Mouse (Mus musculus): ENCODE measurements around the gene Farsb. TPM values are rescaled to one million over a fixed set of nuclear protein-coding genes. Genes with fewer than 3 reads are reported as not detected.

Gene Farsb
- 140 and 142 TPM in 2 replicates for polyA plus RNA-seq (2015; fragmentation: Nextera tagmentation; extraction: Ambion mirVana)

- Histone ChIP-seq H3K4me2 (peak within 1 kb of the TSS; percentile 88), H3K36me3 (no peaks in the 10 kb centered on the region), H3K27ac (peak within 1 kb of the TSS; percentile 48), H3K4me1 (peaks cover 38% of the 10 kb centered on the region), H3K4me3 (peak within 1 kb of the TSS; percentile 96), H3K9me3 (no peaks in the 10 kb centered on the region), H3K27me3 (no peaks in the 10 kb centered on the region), H3K9ac (peak within 1 kb of the TSS; percentile 92)
- peak; percentile 92 for ATAC-seq (ENCODE audit: insufficient number of reproducible peaks, insufficient read depth, low FRiP score, low TSS enrichment, low read depth)
- under 1% methylated on average over 31 of the region's 31 CpGs for WGBS
Observed at GRCm38 (mm10) chr1:78488752-78489492, at the start of gene Farsb. Gene Farsb, minus strand, starts transcription at chr1:78488897.

GRCm38 (mm10) chr1:78538396-78538795, 49.7 kb upstream of the Farsb start:
- Histone ChIP-seq H3K4me2 (0 out of 2 replicates have a peak overlapping the region, but pooled peaks have one; percentile 68), H3K9ac (no peak overlapping the region), H3K27me3 (no peaks in the 10 kb centered on the region), H3K4me3 (no peak overlapping the region), H3K27ac (no peak overlapping the region), H3K4me1 (peaks cover 24% of the 10 kb centered on the region; the same call in 1 of the 2 replicates), H3K9me3 (no peaks in the 10 kb centered on the region), H3K36me3 (no peaks in the 10 kb centered on the region)
- 69% methylated on average over 5 of the region's 5 CpGs for WGBS
- ATAC-seq (ENCODE audit: insufficient number of reproducible peaks, insufficient read depth, low FRiP score, low TSS enrichment, low read depth) = no peak

GRCm38 (mm10) chr1:78537494-78538010, 48.9 kb upstream of the Farsb start:
- Histone ChIP-seq H3K27ac (no peak overlapping the region), H3K4me1 (peaks cover 24% of the 10 kb centered on the region; the same call in 1 of the 2 replicates), H3K4me3 (peak overlapping the region; percentile 41), H3K4me2 (peak overlapping the region; percentile 68), H3K9me3 (no peaks in the 10 kb centered on the region), H3K27me3 (no peaks in the 10 kb centered on the region), H3K36me3 (no peaks in the 10 kb centered on the region), H3K9ac (peak overlapping the region; percentile 60)
- peak; percentile 67 for ATAC-seq (ENCODE audit: insufficient number of reproducible peaks, insufficient read depth, low FRiP score, low TSS enrichment, low read depth)
- WGBS = 22% methylated on average over 16 of the region's 16 CpGs

GRCm38 (mm10) chr1:78536310-78537164, 47.8 kb upstream of the Farsb start:
- WGBS = 34% methylated on average over 19 of the region's 19 CpGs
- Histone ChIP-seq H3K4me2 (peak overlapping the region; percentile 68), H3K36me3 (no peaks in the 10 kb centered on the region), H3K27ac (no peak overlapping the region), H3K4me1 (peaks cover 24% of the 10 kb centered on the region; the same call in 1 of the 2 replicates), H3K27me3 (no peaks in the 10 kb centered on the region), H3K9ac (no peak overlapping the region), H3K4me3 (peak overlapping the region; percentile 41; the same call in 1 of the 2 replicates), H3K9me3 (no peaks in the 10 kb centered on the region)
- no peak for ATAC-seq (ENCODE audit: insufficient number of reproducible peaks, insufficient read depth, low FRiP score, low TSS enrichment, low read depth)

- Histone ChIP-seq H3K27me3 (no peaks in the 10 kb centered on the region), H3K4me3 (no peak overlapping the region), H3K36me3 (no peaks in the 10 kb centered on the region), H3K4me1 (peaks cover 20% of the 10 kb centered on the region), H3K27ac (no peak overlapping the region), H3K9me3 (no peaks in the 10 kb centered on the region), H3K4me2 (no peak overlapping the region), H3K9ac (no peak overlapping the region)
- ATAC-seq (ENCODE audit: insufficient number of reproducible peaks, insufficient read depth, low FRiP score, low TSS enrichment, low read depth) = no peak
- WGBS = 89% methylated on average over 9 of the region's 9 CpGs
Observed at GRCm38 (mm10) chr1:78534428-78535150, 45.9 kb upstream of the Farsb start.

- no peak overlapping the region for H3K4me2 ChIP-seq
- 0 out of 2 replicates have a peak, but pooled peaks have one; percentile 57 for ATAC-seq (ENCODE audit: insufficient number of reproducible peaks, insufficient read depth, low FRiP score, low TSS enrichment, low read depth)
- H3K4me1 ChIP-seq = peaks cover 4% of the 10 kb centered on the region
- 70% methylated on average over 15 of the region's 15 CpGs for WGBS
- H3K9ac ChIP-seq = no peak overlapping the region
- no peak overlapping the region for H3K27ac ChIP-seq
- no peak overlapping the region for H3K4me3 ChIP-seq
- H3K27me3 ChIP-seq = no peaks in the 10 kb centered on the region
- H3K36me3 ChIP-seq = no peaks in the 10 kb centered on the region
- H3K9me3 ChIP-seq = no peaks in the 10 kb centered on the region
Observed at GRCm38 (mm10) chr1:78532184-78532800, 43.6 kb upstream of the Farsb start.

- no peak overlapping the region for H3K9ac ChIP-seq
- no peak for ATAC-seq (ENCODE audit: insufficient number of reproducible peaks, insufficient read depth, low FRiP score, low TSS enrichment, low read depth)
- no peaks in the 10 kb centered on the region for H3K36me3 ChIP-seq
Observed at GRCm38 (mm10) chr1:78530500-78531215, 42.0 kb upstream of the Farsb start.

GRCm38 (mm10) chr1:78529011-78529410, 40.3 kb upstream of the Farsb start:
- no peak overlapping the region for H3K4me3 ChIP-seq
- H3K4me1 ChIP-seq = no peaks in the 10 kb centered on the region; the same call in 1 of the 2 replicates
- WGBS = 85% methylated on average over 8 of the region's 8 CpGs

More at GRCm38 (mm10) chr1:78530500-78531215, 42.0 kb upstream of the Farsb start:
- no peaks in the 10 kb centered on the region; the same call in 1 of the 2 replicates for H3K4me1 ChIP-seq
- H3K4me2 ChIP-seq = no peak overlapping the region
- WGBS = 70% methylated on average over 7 of the region's 7 CpGs
- H3K27me3 ChIP-seq = no peaks in the 10 kb centered on the region
- H3K27ac ChIP-seq = no peak overlapping the region
- H3K9me3 ChIP-seq = no peaks in the 10 kb centered on the region
- no peak overlapping the region for H3K4me3 ChIP-seq

GRCm38 (mm10) chr1:78528356-78528755, 39.7 kb upstream of the Farsb start:
- no peaks in the 10 kb centered on the region for H3K27me3 ChIP-seq
- 88% methylated on average over 3 of the region's 3 CpGs for WGBS
- H3K36me3 ChIP-seq = no peaks in the 10 kb centered on the region
- no peak overlapping the region for H3K4me2 ChIP-seq
- H3K9me3 ChIP-seq = no peaks in the 10 kb centered on the region
- no peak overlapping the region for H3K27ac ChIP-seq
- no peak for ATAC-seq (ENCODE audit: insufficient number of reproducible peaks, insufficient read depth, low FRiP score, low TSS enrichment, low read depth)
- H3K9ac ChIP-seq = no peak overlapping the region
- H3K4me1 ChIP-seq = no peaks in the 10 kb centered on the region; the same call in 1 of the 2 replicates
- no peak overlapping the region for H3K4me3 ChIP-seq

More at GRCm38 (mm10) chr1:78529011-78529410, 40.3 kb upstream of the Farsb start:
- no peak overlapping the region for H3K27ac ChIP-seq
- H3K9me3 ChIP-seq = no peaks in the 10 kb centered on the region
- no peak overlapping the region for H3K9ac ChIP-seq
- no peak overlapping the region for H3K4me2 ChIP-seq
- no peaks in the 10 kb centered on the region for H3K27me3 ChIP-seq
- no peak for ATAC-seq (ENCODE audit: insufficient number of reproducible peaks, insufficient read depth, low FRiP score, low TSS enrichment, low read depth)
- no peaks in the 10 kb centered on the region for H3K36me3 ChIP-seq

- Histone ChIP-seq H3K4me2 (no peak overlapping the region), H3K27me3 (no peaks in the 10 kb centered on the region), H3K36me3 (no peaks in the 10 kb centered on the region), H3K4me3 (no peak overlapping the region), H3K9me3 (no peaks in the 10 kb centered on the region), H3K9ac (no peak overlapping the region), H3K4me1 (no peaks in the 10 kb centered on the region), H3K27ac (no peak overlapping the region)
- WGBS = 43% methylated on average over 23 of the region's 23 CpGs
- no peak for ATAC-seq (ENCODE audit: insufficient number of reproducible peaks, insufficient read depth, low FRiP score, low TSS enrichment, low read depth)
Observed at GRCm38 (mm10) chr1:78525189-78525886, 36.6 kb upstream of the Farsb start.

Measured in embryonic facial prominence, embryonic 13.5 days (tissue).